Mouse (Mus musculus): Measurements from ENCODE around the gene Acrbp.

- TF ChIP-seq POLR2A (IDR thresholded peaks at IDR 0.05; ENCODE audit: extremely low read depth, insufficient read depth, low read length) (no peak), CTCF (IDR thresholded peaks at IDR 0.05; ENCODE audit: low read depth, low read length) (no peak)
Observed at GRCm38 (mm10) chr6:125082801-125083386, 33.4 kb downstream of the Acrbp start.
